Mouse (Mus musculus) erythroblast, embryonic 14.5 days (primary cell): ENCODE results near the gene Abca7. TPM values are rescaled to one million over a fixed set of nuclear protein-coding genes. Genes with fewer than 3 reads are reported as not detected.

Experiments
- H3K27me3 ChIP-seq: 2 replicates; pipeline ENCODE4 v1.6.1; 2012; ENCODE audit warnings: inconsistent platforms; ENCODE audit not compliant: control insufficient read depth
- H3K36me3 ChIP-seq: 2 replicates; pipeline ENCODE4 v1.6.1; 2012; ENCODE audit warnings: mild to moderate bottlenecking, inconsistent platforms; ENCODE audit not compliant: control insufficient read depth
- H3K4me1 ChIP-seq: 2 replicates; pipeline ENCODE4 v1.6.1; 2012; ENCODE audit warnings: inconsistent platforms; ENCODE audit not compliant: control insufficient read depth
- H3K4me3 ChIP-seq: replicated peaks from 2 replicates; pipeline ENCODE3; 2012; ENCODE audit warnings: moderate library complexity, mild to moderate bottlenecking, inconsistent platforms
- H3K9me3 ChIP-seq: 2 replicates; pipeline ENCODE4 v1.6.1; 2012; ENCODE audit warnings: low read length, inconsistent platforms, mixed read lengths; ENCODE audit not compliant: control insufficient read depth
- GATA1 ChIP-seq: IDR thresholded peaks from 2 replicates; pipeline ENCODE4 v1.6.1; 2012; ENCODE audit warnings: low read length, inconsistent platforms, mixed read lengths
- TAL1 ChIP-seq: IDR thresholded peaks from 3 replicates; pipeline ENCODE4 v1.6.1; 2012; ENCODE audit warnings: low read length, inconsistent platforms, mixed read lengths
- polyA plus RNA-seq: library from polyadenylated mRNA; stranded (reverse); fragments of >175 nt; gene quantifications from 2 replicates; pipeline ENCODE4 v1.2.3, GENCODE M21; 2012

The Abca7 gene
- polyA plus RNA-seq, 1 experiment = 7.6 TPM

- TF ChIP-seq TAL1 = no peak
- no peak overlapping the region for H3K4me3 ChIP-seq
- H3K4me1 ChIP-seq = peaks cover 58% of the 10 kb centered on the region
- H3K27me3 ChIP-seq = no peaks in the 10 kb centered on the region
- H3K36me3 ChIP-seq = no peaks in the 10 kb centered on the region
- no peaks in the 10 kb centered on the region for H3K9me3 ChIP-seq
Measured at GRCm38 (mm10) chr10:80045766-80046165, 49.5 kb downstream of the Abca7 start.

GRCm38 (mm10) chr10:80047041-80047565, 50.8 kb downstream of the Abca7 start, which contains the start of gene Gpx4:
Gpx4 (plus strand) TSS chr10:80047166.
- peaks cover 68% of the 10 kb centered on the region for H3K4me1 ChIP-seq
- H3K27me3 ChIP-seq = no peaks in the 10 kb centered on the region
- H3K36me3 ChIP-seq = no peaks in the 10 kb centered on the region
- H3K4me3 ChIP-seq = no peak within 1 kb of the TSS
- no peak for TF ChIP-seq TAL1
- no peak for TF ChIP-seq GATA1
- H3K9me3 ChIP-seq = no peaks in the 10 kb centered on the region

DNA sequence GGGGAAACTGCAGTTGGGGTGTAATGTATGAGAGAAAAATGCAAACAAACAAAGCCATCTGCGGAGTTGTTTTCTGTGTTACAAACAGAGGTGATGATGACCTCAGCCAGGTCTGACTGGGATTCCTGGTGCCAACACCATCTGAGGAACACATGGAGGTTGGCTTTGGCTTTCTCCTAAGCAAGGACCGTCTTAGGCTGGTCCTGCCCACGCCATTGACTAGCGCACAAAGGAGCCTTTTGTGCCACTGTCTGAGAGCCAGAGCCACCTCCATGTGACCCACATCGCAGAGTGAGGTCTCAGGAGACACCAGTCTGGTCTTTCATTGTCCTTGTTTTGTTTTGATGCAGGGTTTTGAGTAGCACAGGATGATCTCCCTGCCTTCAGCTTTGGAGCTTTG, 52.1 kb downstream of the Abca7 start:
- TF ChIP-seq GATA1 (no peak), TAL1 (no peak)
- H3K27me3 ChIP-seq = no peaks in the 10 kb centered on the region
- H3K9me3 ChIP-seq = no peaks in the 10 kb centered on the region
- peaks cover 77% of the 10 kb centered on the region for H3K4me1 ChIP-seq
- H3K4me3 ChIP-seq = no peak overlapping the region
- no peaks in the 10 kb centered on the region for H3K36me3 ChIP-seq

DNA sequence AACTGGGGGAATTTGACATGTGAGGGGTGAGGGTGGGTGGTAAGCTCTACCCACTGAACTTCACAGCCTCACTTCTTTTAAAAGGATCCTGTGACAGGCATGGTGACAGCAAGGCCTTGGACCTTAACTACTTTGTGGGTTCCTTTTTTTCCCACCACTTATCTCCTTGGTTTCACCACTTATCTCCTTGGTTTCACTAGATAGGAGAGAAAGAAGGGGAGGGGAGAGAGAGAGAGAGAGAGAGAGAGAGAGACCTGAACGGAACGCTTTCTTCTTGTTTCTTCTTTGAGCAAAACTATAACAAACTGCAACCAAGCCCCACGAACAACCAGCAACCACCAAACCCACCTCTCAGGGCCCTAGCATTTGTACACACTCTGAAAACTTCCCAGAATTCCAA, 52.5 kb downstream of the Abca7 start:
- no peaks in the 10 kb centered on the region for H3K27me3 ChIP-seq
- no peak for TF ChIP-seq TAL1
- TF ChIP-seq GATA1 = no peak
- H3K36me3 ChIP-seq = no peaks in the 10 kb centered on the region
- no peaks in the 10 kb centered on the region for H3K9me3 ChIP-seq
- H3K4me3 ChIP-seq = no peak overlapping the region
- H3K4me1 ChIP-seq = peaks cover 76% of the 10 kb centered on the region

- no peak for TF ChIP-seq TAL1
- TF ChIP-seq GATA1 = no peak
- Histone ChIP-seq H3K27me3 (no peaks in the 10 kb centered on the region), H3K36me3 (peaks cover 12% of the 10 kb centered on the region), H3K9me3 (no peaks in the 10 kb centered on the region), H3K4me1 (peaks cover 84% of the 10 kb centered on the region), H3K4me3 (no peak overlapping the region)
Measured at GRCm38 (mm10) chr10:80050244-80050643, 54.0 kb downstream of the Abca7 start.

DNA sequence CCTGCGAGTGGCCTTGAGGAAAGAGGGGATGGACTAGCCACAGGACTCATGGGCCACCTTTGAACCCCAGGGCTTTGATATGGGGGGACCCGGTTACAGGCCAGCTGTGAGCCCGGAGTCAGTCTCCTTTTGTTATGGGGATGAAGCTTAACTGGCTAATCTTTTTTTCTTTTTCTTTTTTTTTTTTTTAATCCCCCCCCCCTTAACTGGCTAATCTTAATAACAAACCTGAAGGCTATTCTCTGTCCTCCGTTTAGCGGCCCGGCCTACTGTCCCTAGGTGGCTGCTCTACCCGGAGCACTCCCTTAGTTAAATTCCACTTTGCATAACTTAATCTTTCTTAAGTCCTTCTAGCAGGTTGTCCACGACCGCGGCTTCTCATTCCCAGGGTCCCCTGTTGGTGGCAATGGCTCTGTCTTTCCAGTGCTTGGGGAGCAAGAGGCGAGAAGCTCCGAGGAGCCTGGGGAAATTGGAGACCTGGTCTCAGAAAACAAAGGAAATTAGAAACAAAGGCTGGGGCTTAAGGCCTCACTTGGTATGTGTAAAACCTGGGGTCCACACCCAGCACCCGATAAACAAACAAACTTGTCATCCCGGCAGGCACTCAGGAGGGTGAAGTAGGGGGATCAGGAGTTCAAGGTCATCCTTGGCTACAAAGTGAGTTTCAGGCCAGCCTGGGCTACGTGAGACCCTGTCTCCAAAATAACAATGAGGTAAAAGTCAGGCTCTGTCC, 54.8 kb downstream of the Abca7 start:
- Histone ChIP-seq H3K27me3 (no peaks in the 10 kb centered on the region), H3K4me3 (no peak overlapping the region), H3K4me1 (peaks cover 84% of the 10 kb centered on the region), H3K9me3 (no peaks in the 10 kb centered on the region), H3K36me3 (peaks cover 20% of the 10 kb centered on the region)
- TF ChIP-seq GATA1 = no peak

GRCm38 (mm10) chr10:80051618-80052373, 55.5 kb downstream of the Abca7 start:
- Histone ChIP-seq H3K4me1 (peaks cover 81% of the 10 kb centered on the region), H3K27me3 (no peaks in the 10 kb centered on the region), H3K9me3 (no peaks in the 10 kb centered on the region), H3K4me3 (peak overlapping the region; percentile 20), H3K36me3 (peaks cover 27% of the 10 kb centered on the region)
- no peak for TF ChIP-seq TAL1

- Histone ChIP-seq H3K36me3 (peaks cover 33% of the 10 kb centered on the region), H3K4me3 (peak overlapping the region; percentile 89), H3K4me1 (peaks cover 80% of the 10 kb centered on the region), H3K27me3 (no peaks in the 10 kb centered on the region), H3K9me3 (no peaks in the 10 kb centered on the region)
- TF ChIP-seq TAL1 (no peak), GATA1 (no peak)
Measured at GRCm38 (mm10) chr10:80052374-80052764, 56.1 kb downstream of the Abca7 start.

DNA sequence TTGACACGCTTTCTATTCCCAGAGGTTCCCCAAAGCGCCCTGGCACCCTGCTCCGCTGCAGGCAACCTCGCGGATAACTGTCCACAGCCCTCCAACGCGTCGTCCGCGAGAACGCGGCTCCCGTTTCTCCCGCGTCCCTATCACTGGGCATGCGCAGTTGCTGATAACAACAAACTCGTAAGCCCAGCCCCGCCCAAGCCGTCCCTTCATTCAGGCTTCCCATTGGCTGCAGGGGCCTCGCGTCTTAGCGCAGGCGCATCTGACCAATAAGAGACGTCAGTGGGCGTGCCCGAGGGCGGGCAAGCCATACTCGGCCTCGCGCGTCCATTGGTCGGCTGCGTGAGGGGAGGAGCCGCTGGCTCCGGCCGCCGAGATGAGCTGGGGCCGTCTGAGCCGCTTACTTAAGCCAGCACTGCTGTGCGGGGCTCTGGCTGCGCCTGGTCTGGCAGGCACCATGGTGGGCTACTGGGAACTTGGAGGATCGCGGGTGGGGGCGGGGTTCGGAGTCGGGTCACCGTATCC, 57.0 kb downstream of the Abca7 start:
- H3K4me3 ChIP-seq = peak overlapping the region; percentile 89
- peaks cover 79% of the 10 kb centered on the region for H3K4me1 ChIP-seq
- no peaks in the 10 kb centered on the region for H3K27me3 ChIP-seq
- peaks cover 42% of the 10 kb centered on the region for H3K36me3 ChIP-seq
- TF ChIP-seq GATA1 (peak; percentile 32; the same call in 1 of the 2 replicates), TAL1 (no peak)
- H3K9me3 ChIP-seq = no peaks in the 10 kb centered on the region
